Mouse (Mus musculus) heart, adult 2 months (tissue): Measurements from ENCODE around the gene Gm45623.

Experiments used
- CTCF ChIP-seq: fragments of 200-600 bp; IDR thresholded peaks from 2 replicates; pipeline ENCODE4 v1.8.1; 2022; ENCODE audit warnings: antibody characterized with exemption, mild to moderate bottlenecking, moderate library complexity
- EP300 ChIP-seq: fragments of 200-500 bp; IDR thresholded peaks from 2 replicates; pipeline ENCODE4 v1.6.1; 2011; ENCODE audit warnings: low read depth, low read length, control low read depth; ENCODE audit not compliant: insufficient read depth

- TF ChIP-seq EP300 (no peak), CTCF (no peak)
Measured at GRCm38 (mm10) chr13:56740496-56740895, 13.1 kb downstream of the Gm45623 start.
